Mouse (Mus musculus) neural tube, embryonic 14.5 days (tissue): ENCODE results near the gene Ipo7. TPM values are rescaled to one million over a fixed set of nuclear protein-coding genes. Genes with fewer than 3 reads are reported as not detected.
A peak's percentile ranks its signal among the peaks of the same experiment; 100 is the strongest.

ENCODE experiments used
- ATAC-seq: fragments of 200-750 bp; cut with Nextera tagmentation; 2 replicates; pipeline ENCODE4 v1.8.0; 2017; ENCODE audit warnings: low read depth, mild to moderate bottlenecking, moderate TSS enrichment, moderate library complexity
- H3K27ac ChIP-seq: fragments of 300-500 bp; sonication (generic); 2 replicates; pipeline ENCODE4 v1.5.1; 2014; ENCODE audit warnings: low read depth, mild to moderate bottlenecking, control low read depth, low read length, moderate library complexity, mixed read lengths
- H3K27me3 ChIP-seq: fragments of 300-500 bp; sonication (generic); 2 replicates; pipeline ENCODE4 v1.6.1; 2014; ENCODE audit warnings: low read length; ENCODE audit not compliant: control insufficient read depth, insufficient read depth
- H3K36me3 ChIP-seq: fragments of 300-500 bp; sonication (generic); 2 replicates; pipeline ENCODE4 v1.6.1; 2014; ENCODE audit warnings: low read length, mixed read lengths; ENCODE audit not compliant: control insufficient read depth, insufficient read depth
- H3K4me1 ChIP-seq: fragments of 300-500 bp; sonication (generic); 2 replicates; pipeline ENCODE4 v1.6.1; 2014; ENCODE audit warnings: low read length; ENCODE audit not compliant: control insufficient read depth, insufficient read depth
- H3K4me2 ChIP-seq: fragments of 300-500 bp; sonication (generic); 2 replicates; pipeline ENCODE4 v1.6.1; 2014; ENCODE audit warnings: mild to moderate bottlenecking, low read depth, low read length, control low read depth
- H3K4me3 ChIP-seq: fragments of 300-500 bp; sonication (generic); 2 replicates; pipeline ENCODE4 v1.5.1; 2014; ENCODE audit warnings: low read depth, low read length, control low read depth, mixed read lengths
- H3K9ac ChIP-seq: fragments of 300-500 bp; sonication (generic); replicated peaks from 2 replicates; pipeline ENCODE4 v1.6.1; 2014; ENCODE audit warnings: low read depth, mild to moderate bottlenecking, control low read depth, low read length, mixed read lengths
- H3K9me3 ChIP-seq: fragments of 300-500 bp; sonication (generic); 2 replicates; pipeline ENCODE4 v1.6.1; 2016; ENCODE audit warnings: low read length; ENCODE audit not compliant: control insufficient read depth
- WGBS: fragments of 180-500 bp; shearing (Covaris S2); extraction: QIAGEN DNeasy Blood & Tissue Kit; methylation state at CpG from one replicate; pipeline ENCODE4 v1.1.7; 2014; 5-methylcytosine and 5-hydroxymethylcytosine counted together
- polyA plus RNA-seq: library from polyadenylated mRNA; unstranded; fragments of >200 nt; fragmentation: Nextera tagmentation; extraction: Ambion mirVana; gene quantifications from 2 replicates; pipeline ENCODE4 v1.2.1, GENCODE M21; 2014

Gene Ipo7
- polyA plus RNA-seq, 1 experiment from 2014 or later: 19.1 TPM

DNA sequence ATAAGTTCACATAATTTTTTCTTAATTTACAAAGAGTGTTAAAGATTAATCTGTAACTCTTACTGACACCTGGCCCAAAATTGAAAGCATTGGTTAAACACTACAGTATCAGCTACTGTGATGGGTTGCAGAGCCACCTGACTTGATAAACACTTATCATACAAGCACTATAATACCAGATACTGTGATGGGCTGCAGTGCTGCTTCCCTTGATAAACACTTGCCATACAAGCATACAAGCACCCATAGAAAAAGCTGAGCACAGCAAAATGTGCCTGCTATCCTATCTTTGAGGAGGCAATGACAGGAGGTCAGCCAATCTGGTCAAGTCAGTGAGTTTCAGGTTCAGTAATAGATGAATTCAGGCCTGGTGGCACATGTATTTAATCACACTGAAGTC is 67.1 kb downstream of the Ipo7 start:
- Histone ChIP-seq H3K4me2 (no peak overlapping the region), H3K27me3 (no peaks in the 10 kb centered on the region), H3K27ac (no peak overlapping the region), H3K36me3 (peaks cover 47% of the 10 kb centered on the region), H3K4me1 (no peaks in the 10 kb centered on the region), H3K9me3 (no peaks in the 10 kb centered on the region), H3K9ac (no peak overlapping the region), H3K4me3 (no peak overlapping the region)
- no peak for ATAC-seq

GRCm38 (mm10) chr7:110087914-110088313 is 69.8 kb downstream of the Ipo7 start:
- H3K4me2 ChIP-seq: no peak overlapping the region
- no peak overlapping the region for H3K9ac ChIP-seq
- 68% methylated on average over 4 of the region's 4 CpGs for WGBS
- peaks cover 45% of the 10 kb centered on the region for H3K36me3 ChIP-seq
- H3K27me3 ChIP-seq: no peaks in the 10 kb centered on the region
- no peak overlapping the region for H3K4me3 ChIP-seq
- H3K9me3 ChIP-seq: no peaks in the 10 kb centered on the region
- no peaks in the 10 kb centered on the region for H3K4me1 ChIP-seq
- ATAC-seq: no peak
- H3K27ac ChIP-seq: no peak overlapping the region

- Histone ChIP-seq H3K27me3 (no peaks in the 10 kb centered on the region), H3K4me2 (no peak overlapping the region), H3K4me3 (no peak overlapping the region), H3K4me1 (no peaks in the 10 kb centered on the region), H3K27ac (no peak overlapping the region), H3K9me3 (no peaks in the 10 kb centered on the region), H3K9ac (no peak overlapping the region), H3K36me3 (peaks cover 46% of the 10 kb centered on the region)
- WGBS: 37% methylated on average over 7 of the region's 7 CpGs
- peak; percentile 68; the same call in 1 of the 2 replicates for ATAC-seq
These were observed 73.6 kb downstream of the Ipo7 start for GRCm38 (mm10) chr7:110091670-110092069.

DNA sequence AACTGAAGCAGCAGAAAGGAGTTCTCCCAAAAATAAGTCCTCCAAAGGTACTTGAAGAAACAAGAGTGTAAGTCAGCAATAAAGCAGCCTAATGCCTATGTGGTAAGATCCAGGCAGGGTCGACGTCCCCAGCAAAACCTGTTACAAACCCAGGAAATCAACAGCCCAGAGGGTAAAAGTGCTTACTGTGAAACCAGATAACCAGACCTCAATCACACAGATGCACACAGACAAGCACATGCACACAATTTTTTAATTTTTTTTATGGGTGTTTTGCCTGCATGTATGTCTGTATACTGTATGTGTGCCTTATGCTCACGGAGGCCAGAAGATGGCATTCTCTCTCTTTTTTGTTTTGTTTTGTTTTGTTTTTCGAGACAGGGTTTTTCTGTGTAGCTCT is 78.3 kb downstream of the Ipo7 start:
- WGBS: 85% methylated on average over 4 of the region's 4 CpGs
- ATAC-seq: no peak
- Histone ChIP-seq H3K27ac (no peak overlapping the region), H3K9me3 (no peaks in the 10 kb centered on the region), H3K4me3 (no peak overlapping the region), H3K4me2 (no peak overlapping the region), H3K36me3 (peaks cover 28% of the 10 kb centered on the region), H3K27me3 (no peaks in the 10 kb centered on the region), H3K9ac (no peak overlapping the region), H3K4me1 (no peaks in the 10 kb centered on the region)

GRCm38 (mm10) chr7:110097106-110097793 is 79.2 kb downstream of the Ipo7 start:
- ATAC-seq: no peak
- WGBS: 41% methylated on average over 7 of the region's 7 CpGs
- no peak overlapping the region for H3K27ac ChIP-seq
- H3K4me2 ChIP-seq: no peak overlapping the region
- H3K9me3 ChIP-seq: no peaks in the 10 kb centered on the region
- H3K27me3 ChIP-seq: no peaks in the 10 kb centered on the region
- no peak overlapping the region for H3K9ac ChIP-seq
- H3K36me3 ChIP-seq: peaks cover 22% of the 10 kb centered on the region
- no peak overlapping the region for H3K4me3 ChIP-seq
- no peaks in the 10 kb centered on the region for H3K4me1 ChIP-seq

DNA sequence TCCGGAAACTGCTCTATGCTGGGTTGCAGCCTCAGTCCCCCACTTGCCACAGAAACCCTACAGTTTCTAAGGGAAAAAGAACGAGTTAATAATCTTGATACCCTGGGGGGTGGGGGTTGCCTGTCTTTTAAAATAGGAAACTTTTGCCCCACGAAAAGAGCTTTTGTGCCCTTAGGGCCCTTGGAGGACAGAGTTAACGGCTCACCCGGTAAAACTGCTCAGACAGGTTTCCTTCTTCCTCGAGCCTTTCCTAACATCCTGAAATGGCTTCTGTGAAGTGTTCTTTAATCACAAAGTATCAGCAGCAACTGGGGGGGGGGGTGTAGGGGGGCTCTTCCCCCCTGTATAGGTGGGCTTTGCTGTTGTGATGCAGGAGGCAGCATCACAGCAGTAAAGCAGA is 82.8 kb downstream of the Ipo7 start:
- Histone ChIP-seq H3K27me3 (no peaks in the 10 kb centered on the region), H3K36me3 (no peaks in the 10 kb centered on the region), H3K4me2 (no peak overlapping the region), H3K27ac (no peak overlapping the region), H3K9me3 (no peaks in the 10 kb centered on the region), H3K4me1 (no peaks in the 10 kb centered on the region), H3K4me3 (no peak overlapping the region), H3K9ac (no peak overlapping the region)
- 60% methylated on average over 6 of the region's 6 CpGs for WGBS
- ATAC-seq: no peak

GRCm38 (mm10) chr7:110101266-110101665 is 83.2 kb downstream of the Ipo7 start:
- H3K36me3 ChIP-seq: no peaks in the 10 kb centered on the region
- ATAC-seq: no peak

DNA sequence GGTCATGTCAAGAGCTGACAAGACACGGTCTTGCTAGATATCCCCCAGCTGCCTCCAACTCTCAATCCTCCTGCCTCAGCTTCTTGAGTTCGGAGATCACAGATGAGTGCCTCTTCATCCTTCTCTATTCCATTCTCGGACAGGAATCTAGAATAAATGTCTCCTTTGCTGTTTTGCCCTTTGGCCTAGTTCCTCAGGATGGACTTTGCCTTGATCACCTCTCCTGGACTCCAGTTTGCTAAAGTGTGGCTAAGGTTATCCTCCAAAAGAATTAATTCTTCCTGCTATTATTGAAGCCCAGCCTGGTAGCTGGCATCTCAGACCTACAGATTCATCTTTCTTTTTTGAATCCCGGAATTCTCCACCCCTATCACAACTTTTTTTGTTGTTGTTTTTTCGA is 87.0 kb downstream of the Ipo7 start:
- Histone ChIP-seq H3K4me2 (no peak overlapping the region), H3K9me3 (no peaks in the 10 kb centered on the region), H3K4me1 (no peaks in the 10 kb centered on the region), H3K27me3 (no peaks in the 10 kb centered on the region), H3K4me3 (no peak overlapping the region), H3K27ac (no peak overlapping the region), H3K9ac (no peak overlapping the region), H3K36me3 (no peaks in the 10 kb centered on the region)
- no peak for ATAC-seq
- 87% methylated on average over 5 of the region's 5 CpGs for WGBS

More at GRCm38 (mm10) chr7:110101266-110101665, 83.2 kb downstream of the Ipo7 start:
- H3K27ac ChIP-seq: no peak overlapping the region
- no peak overlapping the region for H3K4me2 ChIP-seq
- no peaks in the 10 kb centered on the region for H3K27me3 ChIP-seq
- no peak overlapping the region for H3K4me3 ChIP-seq
- H3K9ac ChIP-seq: no peak overlapping the region
- no peaks in the 10 kb centered on the region for H3K9me3 ChIP-seq
- H3K4me1 ChIP-seq: no peaks in the 10 kb centered on the region
- WGBS: 76% methylated on average over 5 of the region's 5 CpGs
